Mouse (Mus musculus): ENCODE data around the gene Naa80. TPM values are rescaled to one million over a fixed set of nuclear protein-coding genes. Genes with fewer than 3 reads are reported as not detected.

Naa80 gene
- polyA plus RNA-seq, 1 experiment from 2014 or later = 17.6 TPM

DNA sequence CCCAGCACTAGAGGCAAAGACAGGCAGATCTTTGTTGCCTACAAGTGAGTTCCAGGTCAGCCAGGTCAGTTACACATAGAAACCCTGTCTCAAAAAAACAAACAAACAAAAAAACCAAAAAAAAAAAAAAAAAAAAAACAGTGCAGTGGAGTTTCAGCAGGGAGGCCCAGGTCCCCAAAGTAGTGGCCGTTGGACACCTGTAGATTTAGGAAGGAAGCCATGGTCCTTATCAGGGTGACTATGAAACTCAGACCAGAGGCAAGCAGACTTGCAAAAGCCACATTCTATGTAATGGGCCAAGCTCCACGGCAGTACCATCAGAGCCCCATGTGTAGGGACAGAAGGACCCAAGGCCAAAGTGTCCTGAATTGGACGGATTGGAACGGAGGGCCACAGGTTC lies 2.9 kb downstream of the Naa80 start:
- 82% methylated on average over 4 of the region's 4 CpGs for WGBS
- no peak for DNase-seq (ENCODE audit: low spot score)
- Histone ChIP-seq H3K9me3 (replicated peaks) (no peaks in the 10 kb centered on the region), H3K4me3 (peak overlapping the region; percentile 66), H3K27ac (replicated peaks) (peak overlapping the region; percentile 89; the same call in 1 of the 2 replicates), H3K4me1 (peaks cover 57% of the 10 kb centered on the region), H3K36me3 (peaks cover 24% of the 10 kb centered on the region), H3K27me3 (ENCODE audit: low read depth, poor library complexity, severe bottlenecking) (no peaks in the 10 kb centered on the region)

DNA sequence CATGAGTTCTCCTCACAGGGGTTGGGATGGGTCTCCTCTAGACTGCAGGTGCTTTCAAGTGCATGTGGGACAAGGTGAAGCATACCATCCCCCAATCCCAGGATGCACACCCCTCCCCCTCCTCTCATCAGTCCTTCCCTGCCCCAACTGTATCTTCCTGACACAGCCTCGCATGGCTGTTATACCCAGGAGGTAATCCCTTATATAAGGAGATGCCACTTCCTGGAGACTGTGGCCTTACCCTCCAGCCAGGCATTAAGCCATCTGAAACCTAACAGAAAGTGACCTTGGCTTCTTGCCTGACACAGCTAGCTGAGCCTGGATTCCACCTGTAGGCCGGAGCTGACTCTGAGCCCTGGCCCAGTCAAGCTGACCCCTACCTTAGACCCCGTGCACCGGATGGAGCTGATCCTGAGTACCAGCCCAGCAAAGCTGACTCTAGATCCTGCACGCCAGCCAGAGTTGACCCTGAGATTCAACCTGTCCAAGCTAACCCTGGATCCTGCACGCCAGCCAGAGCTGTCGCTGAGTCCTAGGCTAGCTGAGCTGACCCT lies 3.9 kb downstream of the Naa80 start:
- 93% methylated on average over 7 of the region's 7 CpGs for WGBS
- DNase-seq (ENCODE audit: low spot score) = no peak
- peaks cover 53% of the 10 kb centered on the region for H3K4me1 ChIP-seq
- peak overlapping the region; percentile 5; the same call in 1 of the 2 replicates for H3K4me3 ChIP-seq
- H3K27me3 ChIP-seq (ENCODE audit: low read depth, poor library complexity, severe bottlenecking) = no peaks in the 10 kb centered on the region
- no peaks in the 10 kb centered on the region for H3K9me3 ChIP-seq (replicated peaks)
- H3K27ac ChIP-seq (replicated peaks) = no peak overlapping the region; the same call in 1 of the 2 replicates
- H3K36me3 ChIP-seq = peaks cover 24% of the 10 kb centered on the region

DNA sequence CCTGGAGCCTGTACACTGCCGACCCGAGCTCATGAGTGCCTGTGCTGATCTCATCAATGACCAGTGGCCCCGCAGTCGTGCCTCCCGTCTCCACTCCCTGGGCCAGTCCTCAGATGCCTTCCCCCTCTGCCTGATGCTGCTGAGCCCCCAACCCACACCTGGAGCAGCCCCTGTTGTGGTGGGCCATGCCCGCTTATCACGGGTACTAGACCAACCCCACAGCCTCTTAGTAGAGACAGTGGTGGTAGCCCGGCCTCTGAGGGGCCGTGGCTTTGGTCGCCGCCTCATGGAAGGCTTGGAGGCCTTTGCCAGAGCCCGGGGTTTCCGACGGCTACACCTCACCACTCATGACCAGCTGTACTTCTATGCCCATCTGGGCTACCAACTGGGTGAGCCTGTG lies 4.5 kb downstream of the Naa80 start:
- no peaks in the 10 kb centered on the region for H3K9me3 ChIP-seq (replicated peaks)
- no peak overlapping the region for H3K4me3 ChIP-seq
- 94% methylated on average over 14 of the region's 14 CpGs for WGBS
- DNase-seq (ENCODE audit: low spot score) = no peak
- H3K27me3 ChIP-seq (ENCODE audit: low read depth, poor library complexity, severe bottlenecking) = no peaks in the 10 kb centered on the region
- H3K27ac ChIP-seq (replicated peaks) = no peak overlapping the region
- peaks cover 24% of the 10 kb centered on the region for H3K36me3 ChIP-seq
- H3K4me1 ChIP-seq = peaks cover 51% of the 10 kb centered on the region

DNA sequence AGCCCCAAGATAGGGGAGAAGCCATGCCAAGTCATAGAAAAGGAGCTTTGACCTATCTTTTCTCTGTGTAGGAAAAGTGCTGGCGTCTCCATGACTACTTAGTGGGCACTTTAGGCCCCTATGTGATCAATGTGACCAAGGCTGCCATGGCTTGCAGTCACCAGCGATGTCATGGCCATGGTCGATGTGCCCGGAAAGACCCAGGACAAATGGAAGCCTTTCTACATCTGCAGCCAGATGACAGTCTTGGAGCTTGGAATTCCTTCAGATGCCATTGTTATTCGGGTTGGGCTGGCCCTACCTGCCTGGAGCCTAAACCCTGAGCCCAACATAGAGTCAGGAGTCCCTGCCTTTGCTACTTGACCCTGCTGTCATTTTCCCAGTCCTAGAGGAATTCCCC lies 7.8 kb downstream of the Naa80 start:
- Histone ChIP-seq H3K4me1 (peaks cover 33% of the 10 kb centered on the region), H3K36me3 (peaks cover 44% of the 10 kb centered on the region), H3K9me3 (replicated peaks) (no peaks in the 10 kb centered on the region), H3K4me3 (peak overlapping the region; percentile 78; the same call in 1 of the 2 replicates), H3K27me3 (ENCODE audit: low read depth, poor library complexity, severe bottlenecking) (no peaks in the 10 kb centered on the region), H3K27ac (replicated peaks) (0 out of 2 replicates have a peak overlapping the region, but pooled peaks have one; percentile 49)
- WGBS = 89% methylated on average over 5 of the region's 5 CpGs
- DNase-seq (ENCODE audit: low spot score) = no peak

DNA sequence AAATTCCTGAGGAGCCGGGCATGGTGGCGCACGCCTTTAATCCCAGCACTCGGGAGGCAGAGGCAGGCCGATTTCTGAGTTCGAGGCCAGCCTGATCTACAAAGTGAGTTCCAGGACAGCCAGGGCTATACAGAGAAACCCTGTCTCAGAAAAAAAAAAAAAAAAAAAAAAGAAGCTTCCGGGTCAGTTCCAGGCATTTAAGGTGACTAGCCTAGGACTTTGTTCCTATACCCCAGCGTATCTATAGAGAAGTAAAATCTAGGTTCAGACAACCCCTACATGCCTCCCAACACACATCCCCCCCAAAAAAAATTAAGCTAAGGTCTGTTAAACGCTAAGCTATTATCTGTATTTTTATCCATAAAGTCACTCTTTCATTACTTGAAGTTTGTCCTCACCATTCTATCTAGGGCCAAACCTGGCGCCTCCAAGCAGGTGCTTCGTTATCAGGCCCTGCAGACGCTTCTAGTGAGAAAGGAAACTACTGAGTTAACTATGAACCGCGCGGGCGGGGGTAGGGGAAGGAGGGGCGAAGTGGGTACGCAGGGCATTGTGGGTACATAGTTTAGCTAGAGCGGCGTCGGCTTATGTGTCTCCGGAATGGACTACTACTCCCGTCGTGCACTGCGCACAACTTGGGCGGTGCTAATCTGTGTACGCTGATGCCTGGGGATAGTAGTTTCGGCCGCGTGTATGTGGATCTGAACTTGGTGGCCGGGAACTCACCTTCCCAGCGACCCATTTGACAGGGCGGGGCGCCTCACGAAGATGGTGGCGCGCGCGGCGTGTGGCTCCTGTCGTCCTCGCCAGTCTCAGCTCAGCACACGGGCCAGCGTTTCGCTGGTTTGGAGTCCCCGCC lies 8.5 kb downstream of the Naa80 start, which contains the start of gene Ifrd2:
Ifrd2 (plus strand) TSS at position 669 of the 859 bp plus-strand sequence.
- Histone ChIP-seq H3K4me1 (peaks cover 29% of the 10 kb centered on the region), H3K36me3 (peaks cover 51% of the 10 kb centered on the region), H3K9me3 (replicated peaks) (no peaks in the 10 kb centered on the region), H3K27me3 (ENCODE audit: low read depth, poor library complexity, severe bottlenecking) (no peaks in the 10 kb centered on the region), H3K4me3 (peak within 1 kb of the TSS; percentile 78), H3K27ac (replicated peaks) (peak within 1 kb of the TSS; percentile 87)
- peak; percentile 96 for DNase-seq (ENCODE audit: low spot score)
- 15% methylated on average over 46 of the region's 46 CpGs for WGBS

DNA sequence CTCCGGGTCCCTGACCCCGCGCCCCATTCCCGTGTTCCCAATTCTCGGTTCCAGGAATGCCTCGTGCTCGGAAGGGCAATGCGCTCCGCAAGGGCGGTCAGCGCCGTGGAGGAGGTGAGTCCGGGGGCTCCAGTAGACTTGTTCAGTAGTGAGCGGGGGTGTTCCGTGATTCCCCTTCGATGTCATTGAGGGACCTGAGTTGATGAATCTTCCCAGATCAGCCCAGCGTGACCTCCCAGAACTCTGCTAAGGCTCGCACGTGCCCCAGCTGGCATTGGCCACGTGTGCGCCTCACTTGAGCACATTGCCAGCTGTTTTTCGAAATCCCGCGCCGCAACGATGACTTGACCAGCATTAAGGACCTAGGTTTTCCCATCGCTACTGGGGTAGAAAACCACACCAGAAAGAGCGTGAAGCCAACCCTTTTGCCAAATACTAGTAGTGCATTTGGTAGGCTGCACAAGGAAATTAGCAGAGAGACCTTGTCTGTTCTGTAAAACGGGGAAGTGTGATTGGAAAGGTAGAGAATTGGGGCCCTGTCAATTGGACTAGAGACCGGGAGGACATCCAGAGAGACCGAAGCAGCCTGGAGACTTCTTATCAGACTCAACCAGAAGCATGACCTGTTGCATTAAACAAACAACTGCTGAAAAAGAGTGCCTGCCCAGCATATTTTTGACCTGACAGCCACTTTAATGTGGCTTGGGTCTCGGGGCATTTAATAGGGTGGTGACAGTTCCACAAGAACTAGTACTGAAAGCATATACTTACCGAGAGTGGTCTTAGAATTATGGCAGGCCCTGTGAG lies 9.3 kb downstream of the Naa80 start:
- H3K9me3 ChIP-seq (replicated peaks) = no peaks in the 10 kb centered on the region
- no peak for DNase-seq (ENCODE audit: low spot score)
- H3K27me3 ChIP-seq (ENCODE audit: low read depth, poor library complexity, severe bottlenecking) = no peaks in the 10 kb centered on the region
- H3K36me3 ChIP-seq = peaks cover 52% of the 10 kb centered on the region
- H3K27ac ChIP-seq (replicated peaks) = peak overlapping the region; percentile 87
- peak overlapping the region; percentile 78 for H3K4me3 ChIP-seq
- WGBS = 9% methylated on average over 33 of the region's 33 CpGs
- peaks cover 31% of the 10 kb centered on the region for H3K4me1 ChIP-seq

DNA sequence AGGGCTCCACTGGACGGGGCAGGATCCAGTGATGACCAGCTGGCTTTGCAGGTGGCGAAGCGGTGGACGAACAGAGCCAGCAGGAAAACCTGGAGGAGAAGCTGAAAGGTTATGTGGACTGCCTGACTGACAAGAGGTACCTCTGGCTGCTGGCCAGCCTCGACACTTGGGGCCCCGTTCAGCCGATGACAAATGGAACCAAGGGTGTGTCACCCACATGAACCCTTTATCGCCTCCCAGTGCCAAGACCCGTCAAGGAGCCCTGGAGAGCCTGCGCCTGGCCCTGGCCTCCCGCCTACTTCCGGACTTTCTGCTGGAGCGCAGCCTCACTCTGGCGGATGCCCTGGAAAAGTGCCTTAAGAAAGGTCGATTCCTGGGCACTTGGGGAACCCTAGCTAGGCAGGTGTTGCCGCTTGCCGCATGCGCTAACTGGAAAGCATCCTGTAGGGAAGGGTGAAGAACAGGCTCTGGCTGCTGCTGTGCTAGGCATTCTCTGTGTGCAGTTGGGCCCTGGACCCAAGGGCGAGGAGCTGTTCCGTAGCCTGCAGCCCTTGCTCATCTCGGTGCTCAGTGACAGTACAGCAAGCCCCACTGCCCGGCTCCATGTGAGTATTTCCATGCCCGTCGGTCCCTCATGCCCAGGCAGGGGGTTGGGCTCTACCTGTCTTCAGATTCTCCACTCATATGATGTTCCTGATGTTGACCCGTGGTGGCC lies 11.5 kb downstream of the Naa80 start:
- H3K27me3 ChIP-seq (ENCODE audit: low read depth, poor library complexity, severe bottlenecking) = no peaks in the 10 kb centered on the region
- DNase-seq (ENCODE audit: low spot score) = no peak
- WGBS = 92% methylated on average over 25 of the region's 25 CpGs
- H3K9me3 ChIP-seq (replicated peaks) = no peaks in the 10 kb centered on the region
- H3K27ac ChIP-seq (replicated peaks) = no peak overlapping the region
- H3K36me3 ChIP-seq = peaks cover 58% of the 10 kb centered on the region
- 0 out of 2 replicates have a peak overlapping the region, but pooled peaks have one; percentile 10 for H3K4me3 ChIP-seq
- peaks cover 42% of the 10 kb centered on the region for H3K4me1 ChIP-seq

DNA sequence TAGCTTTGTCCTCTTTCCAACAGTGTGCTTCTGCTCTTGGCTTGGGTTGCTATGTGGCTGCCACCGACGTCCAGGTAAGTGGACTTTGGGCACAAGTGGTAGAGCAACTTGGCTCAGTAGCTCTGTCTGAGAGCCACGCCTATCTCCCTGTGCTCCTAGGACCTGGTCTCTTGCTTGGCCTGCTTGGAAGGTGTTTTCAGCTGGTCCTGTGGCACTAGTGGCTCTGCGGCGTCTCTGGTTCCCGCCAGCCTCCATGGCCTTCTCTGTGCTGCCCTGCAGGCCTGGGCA lies 12.0 kb downstream of the Naa80 start:
- Histone ChIP-seq H3K4me3 (no peak overlapping the region), H3K4me1 (peaks cover 42% of the 10 kb centered on the region), H3K36me3 (peaks cover 58% of the 10 kb centered on the region), H3K27ac (replicated peaks) (no peak overlapping the region), H3K9me3 (replicated peaks) (no peaks in the 10 kb centered on the region), H3K27me3 (ENCODE audit: low read depth, poor library complexity, severe bottlenecking) (no peaks in the 10 kb centered on the region)
- 95% methylated on average over 6 of the region's 6 CpGs for WGBS
- no peak for DNase-seq (ENCODE audit: low spot score)

DNA sequence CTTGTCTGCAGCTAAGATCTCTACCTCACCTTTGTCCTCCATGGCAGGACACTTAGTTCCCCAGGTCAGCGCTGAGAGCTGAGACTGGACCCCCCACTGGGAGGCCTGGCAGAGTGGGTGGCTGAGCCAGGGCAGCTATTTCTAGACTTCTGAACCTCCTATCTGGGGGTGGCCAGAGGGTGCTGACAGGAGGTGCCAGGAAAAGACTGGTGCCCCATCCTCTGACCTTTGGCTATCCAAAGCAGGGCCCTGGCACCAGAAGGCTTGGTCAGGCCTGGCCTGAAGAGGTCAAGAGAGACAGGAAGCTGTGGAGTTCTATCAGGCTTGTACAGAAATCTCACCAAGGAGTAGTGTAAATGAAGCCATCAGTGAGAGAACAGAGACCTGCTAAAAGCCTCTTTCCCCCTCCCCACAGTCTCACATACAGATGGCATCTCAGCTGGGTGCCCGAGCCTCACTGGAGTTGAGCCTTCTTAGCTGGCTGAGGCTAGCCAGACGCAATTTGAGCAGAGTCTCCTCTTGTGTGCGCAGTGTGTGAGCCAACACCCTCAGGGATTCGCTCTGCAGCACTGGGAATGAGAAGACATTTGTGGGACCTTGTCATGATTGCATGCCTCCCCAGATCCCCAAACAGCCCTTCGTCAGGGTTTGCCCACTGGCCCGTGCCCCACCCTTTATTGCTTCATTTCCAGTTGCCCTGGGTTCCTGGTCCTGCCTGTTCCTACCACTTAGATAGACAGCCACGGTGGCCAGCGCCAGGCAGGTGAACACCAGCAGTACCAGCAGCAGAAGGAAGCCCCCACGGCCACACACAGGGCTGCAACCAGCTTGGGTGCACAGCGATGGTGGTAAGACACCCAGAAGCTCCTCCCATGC lies 14.7 kb downstream of the Naa80 start:
- peaks cover 60% of the 10 kb centered on the region for H3K36me3 ChIP-seq
- H3K27me3 ChIP-seq (ENCODE audit: low read depth, poor library complexity, severe bottlenecking) = no peaks in the 10 kb centered on the region
- H3K9me3 ChIP-seq (replicated peaks) = no peaks in the 10 kb centered on the region
- H3K4me3 ChIP-seq = no peak overlapping the region
- WGBS = 87% methylated on average over 11 of the region's 11 CpGs
- H3K4me1 ChIP-seq = peaks cover 29% of the 10 kb centered on the region
- 0 out of 2 replicates have a peak overlapping the region, but pooled peaks have one; percentile 28 for H3K27ac ChIP-seq (replicated peaks)
- no peak for DNase-seq (ENCODE audit: low spot score)

DNA sequence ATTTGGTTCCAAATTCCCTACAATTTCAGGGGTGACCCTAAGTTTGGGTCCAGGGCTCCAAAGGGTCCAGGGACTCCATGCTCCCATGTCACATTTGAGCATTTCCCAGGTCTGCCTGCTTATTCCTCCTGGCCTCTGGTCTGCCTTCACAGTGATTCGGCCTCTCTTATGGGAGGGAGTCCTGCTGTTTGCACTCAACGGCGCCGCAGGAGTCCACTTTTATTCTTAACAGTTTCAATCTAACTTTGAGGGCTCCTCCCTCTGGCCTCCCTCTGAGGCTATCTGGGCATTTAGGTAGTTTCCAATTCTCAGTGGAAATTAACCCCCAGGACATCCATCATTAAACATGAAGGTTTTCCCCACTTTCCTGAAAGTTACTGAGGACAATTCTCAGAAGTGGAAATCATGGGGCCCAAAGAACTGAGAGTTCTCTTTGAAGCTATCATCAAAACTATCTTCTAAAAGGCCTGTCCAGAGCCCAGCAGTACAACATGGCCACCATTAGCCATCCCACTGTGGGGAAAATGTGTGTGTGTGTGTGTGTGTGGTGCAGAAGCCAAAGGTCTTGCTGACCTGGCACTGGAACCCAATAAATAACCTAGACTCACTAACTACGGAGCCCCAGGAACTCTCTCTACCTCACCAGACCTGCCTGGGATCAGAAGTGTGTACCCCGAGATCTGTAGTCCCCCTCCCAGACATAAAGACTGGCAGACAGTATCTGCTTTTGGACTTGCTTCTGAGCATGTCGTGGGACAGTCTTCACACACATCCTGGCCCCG lies 15.8 kb downstream of the Naa80 start:
- H3K9me3 ChIP-seq (replicated peaks) = no peaks in the 10 kb centered on the region
- WGBS = 82% methylated on average over 8 of the region's 8 CpGs
- peaks cover 9% of the 10 kb centered on the region for H3K27me3 ChIP-seq (ENCODE audit: low read depth, poor library complexity, severe bottlenecking)
- peaks cover 19% of the 10 kb centered on the region; the same call in 1 of the 2 replicates for H3K4me1 ChIP-seq
- no peak overlapping the region for H3K27ac ChIP-seq (replicated peaks)
- no peak overlapping the region for H3K4me3 ChIP-seq
- no peak for DNase-seq (ENCODE audit: low spot score)
- H3K36me3 ChIP-seq = peaks cover 57% of the 10 kb centered on the region
